Mouse (Mus musculus): Measurements from ENCODE around the gene Hunk. TPM values are rescaled to one million over a fixed set of nuclear protein-coding genes. Genes with fewer than 3 reads are reported as not detected.

Hunk gene
- total RNA-seq, 2 experiments from 2014 or later = 3.0 to 4.1 TPM

GRCm38 (mm10) chr16:90491898-90492499, 106.2 kb downstream of the Hunk start:
- no peak for DNase-seq
- intact Hi-C loops (cut with DNase I) = no loop called here

DNA sequence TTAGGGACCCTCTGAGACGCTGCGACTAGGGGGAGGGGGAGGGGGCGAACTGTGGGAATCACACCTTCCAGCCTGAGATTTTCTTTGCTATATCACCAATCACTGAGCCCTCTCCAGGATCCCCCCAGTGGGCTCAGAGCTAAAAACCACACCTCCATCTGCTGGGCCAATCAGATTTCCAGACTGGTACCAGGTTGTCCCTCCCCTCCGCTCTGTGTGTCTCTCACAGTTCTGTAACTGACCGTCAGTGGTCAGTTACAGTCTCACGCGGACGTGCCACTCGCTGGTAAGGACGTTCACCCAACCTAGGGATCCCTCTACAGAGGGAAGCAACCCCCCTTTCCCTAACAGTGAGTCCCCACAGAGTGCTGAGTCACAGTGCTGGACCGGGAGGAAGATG, 111.1 kb downstream of the Hunk start:
- intact Hi-C loops (cut with DNase I) = no loop called here
- DNase-seq = no peak

GRCm38 (mm10) chr16:90497749-90498464, 112.1 kb downstream of the Hunk start:
- intact Hi-C loops (cut with DNase I) = no loop called here
- DNase-seq = no peak

DNA sequence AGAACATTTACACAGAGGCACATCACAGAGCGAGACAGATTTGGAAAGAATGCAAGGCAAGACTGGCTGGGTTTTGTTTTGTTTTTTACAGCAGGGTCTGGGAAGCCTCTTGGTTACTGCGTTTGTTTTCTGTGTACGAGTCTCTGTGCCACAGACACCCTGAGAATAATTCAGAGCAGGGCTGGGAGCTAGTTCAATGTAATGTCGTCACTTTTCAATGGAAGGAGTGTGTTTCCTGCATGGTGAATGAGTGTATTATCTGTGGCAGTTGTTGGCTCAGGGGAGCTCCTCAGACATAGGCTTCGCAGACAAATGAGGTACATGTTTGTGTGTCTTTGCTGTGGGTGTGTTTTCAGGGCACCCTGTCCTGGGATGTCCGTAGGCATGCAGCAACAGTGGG, 115.0 kb downstream of the Hunk start:
- no peak for DNase-seq
- intact Hi-C loops (cut with DNase I) = no loop called here

GRCm38 (mm10) chr16:90505252-90505651, 119.4 kb downstream of the Hunk start:
- intact Hi-C loops (cut with DNase I) = no loop called here
- DNase-seq = no peak

GRCm38 (mm10) chr16:90505680-90506079, 119.9 kb downstream of the Hunk start:
- intact Hi-C loops (cut with DNase I) = no loop called here
- DNase-seq = no peak

DNA sequence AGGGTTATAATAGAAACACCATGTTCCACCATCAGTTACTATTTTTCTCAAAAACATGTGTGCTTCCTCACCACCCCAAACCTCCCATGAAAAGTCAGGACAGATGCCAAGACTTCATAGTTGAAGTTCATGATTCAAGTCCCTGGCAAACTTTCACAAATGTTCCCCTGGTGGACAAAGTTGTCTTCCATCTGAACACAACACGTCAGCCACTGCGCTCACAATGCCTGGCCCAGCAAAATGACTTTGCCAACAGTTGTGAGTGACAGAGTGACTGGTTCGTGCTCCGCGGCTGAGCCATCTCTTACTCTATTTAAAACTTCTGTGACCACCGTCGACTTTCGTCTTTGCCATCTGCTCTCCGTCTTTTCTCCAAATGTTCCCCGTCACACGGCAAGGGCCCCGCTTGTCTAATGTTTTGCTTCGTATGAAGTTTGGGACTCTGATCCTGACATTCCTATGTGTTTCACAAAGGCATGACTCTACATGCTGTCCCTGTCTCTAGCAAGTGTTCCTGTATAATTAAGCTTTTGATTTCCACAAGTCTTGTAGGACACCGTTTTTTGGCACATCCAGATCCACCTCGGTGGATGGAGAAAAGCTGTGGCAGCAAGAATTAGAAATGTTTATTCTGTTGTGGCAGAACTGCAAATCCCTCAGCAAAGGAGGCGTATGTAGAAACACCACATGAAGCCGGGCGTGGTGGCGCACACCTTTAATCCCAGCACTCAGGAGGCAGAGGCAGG, 125.9 kb downstream of the Hunk start:
- intact Hi-C loops (cut with DNase I) = no loop called here
- peak; percentile 71 to 75 for DNase-seq

- intact Hi-C loops (cut with DNase I) = no loop called here
- DNase-seq = no peak
These were observed 131.2 kb downstream of the Hunk start for GRCm38 (mm10) chr16:90517041-90517440.

DNA sequence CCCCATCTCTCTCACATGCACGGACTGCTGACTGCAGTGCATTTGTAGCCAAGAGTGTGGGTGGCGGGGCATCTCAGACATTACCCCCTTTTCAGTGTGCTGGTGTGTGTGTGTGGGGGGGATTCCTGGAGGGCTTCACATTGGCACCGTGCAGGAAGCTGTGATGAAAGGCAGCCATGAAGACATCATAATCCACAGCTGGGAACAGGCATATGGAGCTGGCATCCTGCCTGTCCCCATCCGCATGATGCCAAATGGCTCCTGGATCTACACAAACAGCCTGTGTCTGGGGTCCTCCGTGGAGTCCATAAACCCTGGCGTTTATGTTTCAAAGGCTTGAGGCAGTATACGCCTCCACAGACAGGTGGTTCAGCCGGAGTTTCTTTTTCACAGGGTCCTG, 132.4 kb downstream of the Hunk start:
- no peak for DNase-seq
- intact Hi-C loops (cut with DNase I) = no loop called here

DNA sequence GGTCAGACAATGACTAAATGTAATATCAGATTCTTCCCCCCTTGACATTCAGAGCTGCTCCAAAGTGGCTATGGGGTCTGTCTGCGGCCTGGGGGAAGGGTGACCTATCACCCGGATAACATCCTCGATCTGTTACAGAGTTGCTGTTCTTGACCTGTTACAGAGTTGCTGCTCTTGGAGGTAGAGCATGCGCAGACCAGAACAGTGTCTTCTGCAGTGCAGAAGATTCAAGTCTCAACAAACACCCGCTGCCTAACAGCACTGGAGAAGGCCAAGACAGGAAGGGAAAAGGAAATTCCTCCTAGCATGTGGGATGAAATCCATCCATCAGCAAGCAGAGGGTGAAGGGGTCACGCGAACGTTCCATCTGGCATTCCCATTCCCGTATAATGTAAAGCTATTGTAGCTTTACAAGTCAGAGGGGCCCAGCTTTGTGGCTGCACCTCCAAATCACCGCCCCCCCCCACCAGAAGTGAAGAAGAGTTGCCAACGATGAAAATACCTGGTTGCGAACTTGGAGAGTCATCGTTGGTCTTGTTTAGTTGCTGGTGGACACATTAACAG, 133.0 kb downstream of the Hunk start:
- intact Hi-C loops (cut with DNase I) = no loop called here
- DNase-seq = no peak

GRCm38 (mm10) chr16:90521191-90521950, 135.6 kb downstream of the Hunk start:
- DNase-seq = no peak
- intact Hi-C loops (cut with DNase I) = no loop called here

- intact Hi-C loops (cut with DNase I) = no loop called here
These were observed 136.1 kb downstream of the Hunk start for GRCm38 (mm10) chr16:90521951-90522255.

GRCm38 (mm10) chr16:90522575-90522974, 136.8 kb downstream of the Hunk start:
- DNase-seq = no peak
- intact Hi-C loops (cut with DNase I) = no loop called here

More at GRCm38 (mm10) chr16:90521951-90522255, 136.1 kb downstream of the Hunk start:
- DNase-seq = no peak

DNA sequence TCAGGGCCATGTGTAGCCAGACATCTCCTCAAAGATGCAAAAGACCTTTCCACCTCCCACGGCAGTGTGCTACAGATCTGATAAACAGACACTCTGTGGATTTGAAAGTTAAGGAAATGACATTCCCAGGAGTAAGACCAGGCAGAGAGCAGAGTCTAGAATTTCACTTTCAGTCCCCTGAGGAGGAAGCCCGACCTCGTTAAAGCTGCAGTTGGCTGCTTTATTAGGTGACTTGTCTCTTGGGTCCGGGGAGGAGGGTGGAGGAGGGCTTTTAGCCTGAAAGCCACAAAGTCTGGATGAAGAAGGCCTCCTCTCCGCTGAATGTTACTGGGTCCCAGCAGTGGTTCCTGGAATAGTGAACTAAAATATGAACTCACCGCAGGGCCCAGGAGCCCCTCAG, 137.6 kb downstream of the Hunk start:
- intact Hi-C loops (cut with DNase I) = no loop called here
- peak; percentile 20 to 31 for DNase-seq

DNA sequence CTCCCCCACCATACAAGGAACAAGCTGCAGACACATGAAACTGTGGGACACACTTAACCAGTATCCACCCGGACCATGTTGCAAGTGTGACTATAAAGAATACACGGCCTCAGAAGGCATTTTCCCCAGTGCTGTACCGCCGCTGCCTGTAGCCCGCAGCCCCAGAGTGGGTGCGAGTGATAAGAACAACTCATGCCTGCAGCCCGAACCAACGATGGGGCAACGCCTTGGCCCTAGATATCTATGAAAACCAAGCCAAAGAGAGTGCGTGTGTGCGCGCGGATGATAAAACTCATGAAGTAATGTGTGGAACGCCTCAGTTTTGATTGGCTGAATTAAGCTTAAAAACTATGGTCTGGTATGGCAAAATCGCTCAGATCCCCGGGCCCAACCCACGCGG, 138.1 kb downstream of the Hunk start:
- DNase-seq = no peak
- intact Hi-C loops (cut with DNase I) = no loop called here

GRCm38 (mm10) chr16:90524393-90524792, 138.6 kb downstream of the Hunk start:
- DNase-seq = no peak
- intact Hi-C loops (cut with DNase I) = no loop called here

DNA sequence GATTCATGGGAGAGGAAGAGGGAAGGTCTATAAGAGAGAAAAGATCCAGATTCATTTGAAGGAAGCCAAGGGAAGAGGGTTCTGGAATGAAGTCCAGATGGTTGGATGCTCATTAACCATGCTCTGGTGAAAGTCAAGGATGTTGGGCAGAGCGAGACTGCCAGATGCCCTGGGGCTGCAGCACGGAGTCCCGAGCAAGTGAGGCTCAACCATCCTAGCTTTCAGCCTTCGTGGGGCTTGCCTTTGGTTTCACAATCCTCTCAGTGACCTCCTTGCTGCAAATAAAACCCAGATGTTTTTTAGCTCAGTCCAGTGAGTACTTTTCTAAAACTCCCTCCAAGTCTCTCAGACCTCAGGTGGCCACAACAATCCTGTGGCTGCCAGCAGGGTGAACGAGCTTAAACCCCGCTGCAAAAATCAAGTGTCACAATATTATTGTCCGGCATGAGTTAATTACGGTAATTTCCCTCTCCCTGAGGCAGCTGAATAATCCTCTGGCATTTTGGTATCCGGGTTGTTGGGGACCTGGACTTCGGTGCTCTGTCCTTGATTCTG, 147.4 kb downstream of the Hunk start:
- intact Hi-C loops (cut with DNase I) = no loop called here
- no peak for DNase-seq

GRCm38 (mm10) chr16:90534591-90534990, 148.8 kb downstream of the Hunk start:
- intact Hi-C loops (cut with DNase I) = no loop called here
- no peak for DNase-seq

- intact Hi-C loops (cut with DNase I) = no loop called here
- DNase-seq = peak; percentile 59 to 61
These were observed 153.1 kb downstream of the Hunk start for GRCm38 (mm10) chr16:90538926-90539325.

DNA sequence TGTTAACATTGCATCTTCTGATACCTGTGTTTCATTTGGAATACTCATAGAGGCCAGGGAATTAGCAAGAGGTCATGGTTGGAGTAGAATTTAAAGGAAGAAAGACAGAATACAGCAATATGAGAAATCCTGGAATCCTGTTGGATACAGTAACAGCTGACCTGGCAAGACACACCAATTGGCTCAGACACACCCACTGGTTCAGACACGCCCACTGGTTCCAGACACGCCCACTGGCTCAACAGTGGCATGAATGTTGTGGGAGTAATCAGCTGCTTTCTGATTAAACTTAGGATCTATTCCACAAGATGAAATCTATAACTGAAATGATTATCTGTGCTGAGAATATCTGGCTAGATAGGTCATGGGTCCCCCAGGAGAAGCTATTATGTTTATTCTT, 155.4 kb downstream of the Hunk start:
- no peak for DNase-seq
- intact Hi-C loops (cut with DNase I) = loop anchor here (5.0 kb wide), 1 partner anchor 154 kb away; the partner anchor contains the start of gene Hunk
